Mouse (Mus musculus): ENCODE results near the gene 2310061I04Rik. TPM values are rescaled to one million over a fixed set of nuclear protein-coding genes. Genes with fewer than 3 reads are reported as not detected.
A peak's percentile ranks its signal among the peaks of the same experiment; 100 is the strongest.

Gene 2310061I04Rik
- total and polyA plus RNA-seq, 3 experiments = 11.4 to 106 TPM; not detected in 1

DNA sequence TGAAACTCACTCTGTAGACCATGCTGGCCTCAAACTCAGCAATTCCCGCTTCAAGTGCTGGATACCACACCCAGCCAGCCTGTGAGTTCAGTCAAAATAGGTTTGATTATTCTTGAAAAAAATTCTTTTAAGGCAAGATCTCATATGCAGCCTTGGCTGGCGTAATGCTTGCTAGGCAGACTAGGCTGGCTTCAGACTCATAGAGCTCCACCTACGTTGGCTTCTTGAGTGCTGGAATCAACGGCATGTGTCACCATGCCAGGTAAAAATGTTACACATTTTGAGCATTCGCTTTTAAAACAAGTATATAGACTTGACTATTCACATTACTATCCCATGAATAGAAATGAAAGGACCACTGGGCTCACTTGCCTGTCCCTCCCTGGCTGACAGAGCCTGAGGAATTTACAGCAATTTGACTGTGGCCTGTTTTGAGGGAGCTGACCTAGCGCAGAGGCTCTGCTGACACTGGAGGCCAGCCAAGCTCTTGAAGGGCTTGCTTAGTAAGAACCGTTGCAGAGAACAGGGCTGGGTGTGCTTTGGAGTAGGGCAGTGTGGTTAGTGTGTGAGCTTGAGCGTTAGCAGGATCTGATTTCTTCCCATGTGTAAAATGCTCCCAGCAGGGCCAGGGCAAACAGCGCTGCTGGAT lies 6.2 kb upstream of the 2310061I04Rik start:
- H3K9me3 ChIP-seq (replicated peaks; ENCODE audit: insufficient read depth, low read length) = no peaks in the 10 kb centered on the region
- H3K36me3 ChIP-seq (ENCODE audit: control insufficient read depth in 1 of 2, insufficient read depth in 2 of 2, low read length in 2 of 2) = peaks cover 1 to 22% of the 10 kb centered on the region in 2 experiments; a peak in 3 of 4 replicates
- no peaks in the 10 kb centered on the region for H3K79me2 ChIP-seq (ENCODE audit: control insufficient read depth, insufficient read depth, low read length, poor library complexity)
- no peak overlapping the region for H3K4me3 ChIP-seq (ENCODE audit: control insufficient read depth in 1 of 2, insufficient read depth in 1 of 2, low read depth in 2 of 2, low read length in 2 of 2)
- no peak overlapping the region for H3K9ac ChIP-seq (ENCODE audit: control insufficient read depth, low read depth, low read length, poor library complexity, severe bottlenecking)
- H3K27ac ChIP-seq (ENCODE audit: control insufficient read depth, low read depth, low read length) = no peak overlapping the region
- H3K4me1 ChIP-seq (ENCODE audit: control insufficient read depth in 1 of 2, insufficient read depth in 2 of 2, low read length in 2 of 2) = peaks cover 4 to 24% of the 10 kb centered on the region in 2 experiments; a peak in 3 of 4 replicates
- no peak for TF ChIP-seq CHD1 (IDR thresholded peaks at IDR 0.05; ENCODE audit: low read depth, low read length)
- no peak for TF ChIP-seq ETS1 (IDR thresholded peaks at IDR 0.05; ENCODE audit: low read depth, low read length)
- TF ChIP-seq JUND (IDR thresholded peaks at IDR 0.05; ENCODE audit: low read depth, low read length) = no peak
- TF ChIP-seq RCOR1 (IDR thresholded peaks at IDR 0.05; ENCODE audit: low read depth, low read length) = no peak
- TF ChIP-seq KAT2A (conservative IDR thresholded peaks at IDR 0.05; ENCODE audit: low read depth, low read length) = no peak
- peak; percentile 25 for DNase-seq (ENCODE audit: low read depth, low spot score)
- H3K27me3 ChIP-seq (ENCODE audit: control insufficient read depth in 1 of 2, insufficient read depth in 2 of 2, low read length in 2 of 2) = no peaks in the 10 kb centered on the region

DNA sequence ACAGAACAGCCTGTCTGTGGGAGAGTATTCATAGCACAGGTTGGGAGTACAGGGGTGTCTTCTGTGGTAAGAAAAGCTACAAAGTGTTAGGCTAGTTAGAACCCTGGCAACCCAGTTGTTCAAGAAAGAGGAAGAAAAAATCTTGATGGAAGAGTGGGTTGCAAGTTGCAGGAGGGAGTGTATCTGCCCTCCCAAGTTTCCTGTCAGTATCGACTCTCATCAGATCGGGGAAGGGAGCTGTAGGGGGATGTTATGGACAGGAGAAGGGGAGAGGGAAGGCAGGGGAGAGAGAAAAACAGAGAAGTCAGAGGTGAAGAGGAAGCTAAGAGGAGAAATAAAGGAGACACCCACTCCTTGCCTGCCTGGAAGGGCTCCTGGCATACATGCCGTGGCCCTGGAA lies 3.4 kb upstream of the 2310061I04Rik start:
- H3K79me2 ChIP-seq (ENCODE audit: control insufficient read depth, insufficient read depth, low read length, poor library complexity) = peaks cover 17% of the 10 kb centered on the region
- no peaks in the 10 kb centered on the region for H3K27me3 ChIP-seq (ENCODE audit: control insufficient read depth in 1 of 2, insufficient read depth in 2 of 2, low read length in 2 of 2)
- 0 out of 2 replicates have a peak overlapping the region, but pooled peaks have one; percentile 32 for H3K9ac ChIP-seq (ENCODE audit: control insufficient read depth, low read depth, low read length, poor library complexity, severe bottlenecking)
- H3K4me3 ChIP-seq (ENCODE audit: control insufficient read depth in 1 of 2, insufficient read depth in 1 of 2, low read depth in 2 of 2, low read length in 2 of 2) = no peak overlapping the region
- peaks cover 4 to 40% of the 10 kb centered on the region in 2 experiments; a peak in 3 of 4 replicates for H3K4me1 ChIP-seq (ENCODE audit: control insufficient read depth in 1 of 2, insufficient read depth in 2 of 2, low read length in 2 of 2)
- H3K9me3 ChIP-seq (replicated peaks; ENCODE audit: insufficient read depth, low read length) = no peaks in the 10 kb centered on the region
- peak; percentile 86 for DNase-seq (ENCODE audit: low read depth, low spot score)
- peaks cover 0 to 34% of the 10 kb centered on the region in 2 experiments; a peak in 2 of 4 replicates for H3K36me3 ChIP-seq (ENCODE audit: control insufficient read depth in 1 of 2, insufficient read depth in 2 of 2, low read length in 2 of 2)
- peak overlapping the region; percentile 81 for H3K27ac ChIP-seq (ENCODE audit: control insufficient read depth, low read depth, low read length)
- TF ChIP-seq MAZ (IDR thresholded peaks at IDR 0.05; ENCODE audit: low read depth, low read length) = no peak
- TF ChIP-seq GATA1 (IDR thresholded peaks at IDR 0.05; ENCODE audit: low read depth, low read length) = peak; percentile 64
- TF ChIP-seq TCF12 (IDR thresholded peaks at IDR 0.05; ENCODE audit: low read depth, low read length) = peak; percentile 47; the same call in 1 of the 2 replicates
- peak; percentile 48 to 68; a peak in 3 of 4 replicates for TF ChIP-seq EP300 (IDR thresholded peaks at IDR 0.05; ENCODE audit: low read depth in 1 of 2, low read length in 2 of 2)
- TF ChIP-seq USF1 (IDR thresholded peaks at IDR 0.05; ENCODE audit: low read depth, low read length) = no peak
- TF ChIP-seq ETS1 (IDR thresholded peaks at IDR 0.05; ENCODE audit: low read depth, low read length) = peak; percentile 18; the same call in 1 of the 2 replicates
- no peak for TF ChIP-seq MYB (IDR thresholded peaks at IDR 0.05; ENCODE audit: low read depth, low read length)
- TF ChIP-seq TBP (IDR thresholded peaks at IDR 0.05; ENCODE audit: low read depth, low read length) = peak; percentile 49; the same call in 1 of the 2 replicates

Data from MEL (cell line).